Mouse (Mus musculus) midbrain, embryonic 14.5 days (tissue): ENCODE data around the gene Lyz1. TPM values are rescaled to one million over a fixed set of nuclear protein-coding genes. Genes with fewer than 3 reads are reported as not detected.
"Not testable (repeated sequence)": the region's sequence is repeated elsewhere in the genome, so short reads cannot be mapped to it uniquely, and the experiment has no call there.

Source experiments
- ATAC-seq: fragments of 200-750 bp; cut with Nextera tagmentation; 2 replicates; pipeline ENCODE4 v1.8.0; 2017; ENCODE audit warnings: moderate number of reproducible peaks, moderate library complexity; ENCODE audit not compliant: low FRiP score, low TSS enrichment
- DNase-seq: peaks from one replicate; pipeline ENCODE4 v3.0.0-alpha.2; 2015
- H3K27ac ChIP-seq: fragments of 300-500 bp; sonication (generic); replicated peaks from 2 replicates; pipeline ENCODE4 v1.5.1; 2014; ENCODE audit warnings: mild to moderate bottlenecking, low read depth, low read length, moderate library complexity
- H3K27me3 ChIP-seq: fragments of 300-500 bp; sonication (generic); 2 replicates; pipeline ENCODE4 v1.6.1; 2014; ENCODE audit warnings: low read length, control low read depth, mixed read lengths; ENCODE audit not compliant: control insufficient read depth, insufficient read depth
- H3K36me3 ChIP-seq: fragments of 300-500 bp; sonication (generic); 2 replicates; pipeline ENCODE4 v1.6.1; 2014; ENCODE audit warnings: low read length, control low read depth; ENCODE audit not compliant: control insufficient read depth, insufficient read depth
- H3K4me1 ChIP-seq: fragments of 300-500 bp; sonication (generic); 2 replicates; pipeline ENCODE4 v1.6.1; 2014; ENCODE audit warnings: mild to moderate bottlenecking, antibody characterized with exemption, low read length, control low read depth; ENCODE audit not compliant: control insufficient read depth, insufficient read depth
- H3K4me2 ChIP-seq: fragments of 300-500 bp; sonication (generic); 2 replicates; pipeline ENCODE4 v1.6.1; 2014; ENCODE audit warnings: mild to moderate bottlenecking, low read length, moderate library complexity
- H3K4me3 ChIP-seq: fragments of 300-500 bp; sonication (generic); replicated peaks from 2 replicates; pipeline ENCODE4 v1.5.1; 2014; ENCODE audit warnings: low read depth, low read length
- H3K9ac ChIP-seq: fragments of 300-500 bp; sonication (generic); replicated peaks from 2 replicates; pipeline ENCODE4 v1.6.1; 2014; ENCODE audit warnings: mild to moderate bottlenecking, low read length, moderate library complexity
- H3K9me3 ChIP-seq: fragments of 300-500 bp; sonication (generic); 2 replicates; pipeline ENCODE4 v1.6.1; 2016; ENCODE audit warnings: low read length, control low read depth, mixed read lengths; ENCODE audit not compliant: control insufficient read depth
- WGBS: fragments of 180-500 bp; shearing (Covaris S2); extraction: QIAGEN DNeasy Blood & Tissue Kit; methylation state at CpG from one replicate; pipeline ENCODE4 v1.1.7; 2014; 5-methylcytosine and 5-hydroxymethylcytosine counted together
- polyA plus RNA-seq: library from polyadenylated mRNA; unstranded; fragments of >200 nt; fragmentation: Nextera tagmentation; extraction: Ambion mirVana; gene quantifications from 2 replicates; pipeline ENCODE4 v1.2.1, GENCODE M21; 2014

The Lyz1 gene
- polyA plus RNA-seq, 1 experiment from 2014 or later: not detected

DNA sequence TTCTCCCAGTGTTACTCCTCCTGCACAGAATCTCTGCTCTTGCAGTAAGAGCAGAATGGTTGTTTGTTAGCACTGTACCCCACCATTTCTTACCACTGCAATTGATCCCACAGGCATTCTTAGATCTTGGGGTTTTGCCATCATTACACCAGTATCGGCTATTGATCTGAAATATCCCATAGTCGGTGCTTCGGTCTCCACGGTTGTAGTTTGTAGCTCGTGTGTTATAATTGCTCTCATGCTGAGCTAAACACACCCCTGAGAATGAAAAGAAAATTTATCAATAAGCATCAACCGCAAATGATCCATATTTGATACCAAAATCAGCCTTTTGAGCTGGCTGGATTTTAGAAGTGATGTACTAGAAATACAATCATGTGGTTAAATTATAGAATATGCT lies 1.7 kb downstream of the Lyz1 start:
- H3K9me3 ChIP-seq, H3K27me3 ChIP-seq, DNase-seq, H3K27ac ChIP-seq, ATAC-seq, H3K4me1 ChIP-seq, H3K9ac ChIP-seq, H3K4me2 ChIP-seq, H3K4me3 ChIP-seq, H3K36me3 ChIP-seq: not testable (repeated sequence)
- WGBS: 91% methylated on average over 6 of the region's 6 CpGs

DNA sequence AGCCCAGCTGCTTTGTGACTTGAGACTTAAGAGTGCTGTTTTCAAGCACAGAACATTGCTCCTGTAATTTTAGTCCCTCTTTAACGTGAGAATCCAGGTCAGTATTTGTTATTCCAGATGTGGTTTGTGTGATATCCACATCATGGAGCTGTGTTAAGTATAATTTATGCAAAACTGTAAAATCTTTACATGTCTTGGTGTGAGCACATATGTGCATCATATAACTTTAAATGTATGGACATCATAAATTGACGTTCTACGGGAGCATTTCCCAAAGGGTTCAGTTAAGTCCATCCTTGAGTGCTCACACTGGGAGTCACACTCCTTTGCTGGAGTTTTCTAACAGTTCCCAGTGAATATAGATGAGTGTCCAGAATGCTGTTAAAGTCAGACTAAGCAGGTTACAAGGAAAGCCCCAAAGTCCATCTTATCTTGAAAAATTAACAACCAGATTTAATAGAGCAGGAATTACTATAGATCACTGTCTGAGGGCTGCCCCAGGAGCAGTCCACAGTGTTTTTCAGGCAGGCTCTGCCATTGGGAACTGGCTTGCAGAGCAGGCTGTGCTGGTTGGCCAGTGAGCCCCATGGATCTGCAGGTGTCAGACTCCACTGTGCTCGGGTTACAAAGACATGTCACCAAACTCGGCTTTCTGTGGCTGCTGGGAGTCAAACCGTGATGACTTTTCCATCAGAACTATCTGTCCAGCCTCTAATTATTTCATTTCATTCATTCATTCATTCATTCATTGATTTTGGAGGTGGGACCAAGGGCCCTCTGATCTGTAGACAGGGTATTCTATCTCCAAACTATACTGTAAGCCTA lies 2.4 kb downstream of the Lyz1 start:
- 59% methylated on average over 6 of the region's 6 CpGs for WGBS
- no peaks in the 10 kb centered on the region for H3K9me3 ChIP-seq
- no peaks in the 10 kb centered on the region for H3K4me1 ChIP-seq
- no peaks in the 10 kb centered on the region for H3K27me3 ChIP-seq
- no peak overlapping the region for H3K27ac ChIP-seq
- no peak overlapping the region for H3K4me3 ChIP-seq
- H3K36me3 ChIP-seq: no peaks in the 10 kb centered on the region
- ATAC-seq: no peak
- no peak for DNase-seq
- H3K9ac ChIP-seq: no peak overlapping the region
- H3K4me2 ChIP-seq: no peak overlapping the region

DNA sequence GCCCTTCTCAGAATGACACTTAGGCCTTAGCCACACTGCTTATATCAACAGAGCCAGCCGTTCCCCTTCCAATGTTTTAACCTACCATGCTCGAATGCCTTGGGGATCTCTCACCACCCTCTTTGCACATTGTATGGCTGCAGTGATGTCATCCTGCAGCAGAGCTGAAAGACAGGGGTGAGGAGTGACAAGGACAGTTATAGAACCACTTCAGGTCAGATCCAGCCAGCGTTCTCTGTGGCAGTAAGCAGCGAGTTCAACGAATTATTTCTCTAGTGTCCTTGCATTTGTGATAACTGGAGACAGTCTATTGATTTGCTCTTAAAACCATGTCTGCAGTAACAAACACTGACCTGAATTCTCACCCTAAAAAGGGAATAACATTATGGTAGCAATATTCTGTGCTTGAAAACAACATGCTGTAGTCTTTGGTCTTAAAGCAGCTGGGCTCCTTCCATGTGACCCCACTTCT lies 3.6 kb downstream of the Lyz1 start:
- not testable (repeated sequence) for ATAC-seq, H3K4me1 ChIP-seq, H3K9me3 ChIP-seq, H3K4me3 ChIP-seq, H3K4me2 ChIP-seq, H3K36me3 ChIP-seq, H3K27me3 ChIP-seq, H3K27ac ChIP-seq, H3K9ac ChIP-seq, DNase-seq
- WGBS: 77% methylated on average over 5 of the region's 5 CpGs

GRCm38 (mm10) chr10:117288197-117289033 lies 4.3 kb downstream of the Lyz1 start:
- H3K9ac ChIP-seq: no peak overlapping the region
- ATAC-seq (no peak), DNase-seq (no peak)
- WGBS: 93% methylated on average over 9 of the region's 9 CpGs
- no peaks in the 10 kb centered on the region for H3K4me1 ChIP-seq
- H3K4me3 ChIP-seq: no peak overlapping the region
- H3K27ac ChIP-seq: no peak overlapping the region
- no peaks in the 10 kb centered on the region for H3K27me3 ChIP-seq
- H3K36me3 ChIP-seq: no peaks in the 10 kb centered on the region
- H3K4me2 ChIP-seq: no peak overlapping the region
- H3K9me3 ChIP-seq: no peaks in the 10 kb centered on the region

GRCm38 (mm10) chr10:117287226-117287850 lies 5.3 kb downstream of the Lyz1 start:
- Histone ChIP-seq H3K4me2 (no peak overlapping the region), H3K27ac (no peak overlapping the region), H3K36me3 (no peaks in the 10 kb centered on the region), H3K27me3 (no peaks in the 10 kb centered on the region), H3K4me3 (no peak overlapping the region), H3K9ac (no peak overlapping the region), H3K4me1 (no peaks in the 10 kb centered on the region), H3K9me3 (no peaks in the 10 kb centered on the region)
- ATAC-seq (no peak), DNase-seq (no peak)
- WGBS: 90% methylated on average over 3 of the region's 3 CpGs

GRCm38 (mm10) chr10:117286366-117286970 lies 6.2 kb downstream of the Lyz1 start:
- no peak overlapping the region for H3K4me3 ChIP-seq
- no peaks in the 10 kb centered on the region for H3K9me3 ChIP-seq
- WGBS: 95% methylated on average over 6 of the region's 6 CpGs
- no peak for DNase-seq
- no peak overlapping the region for H3K4me2 ChIP-seq
- H3K36me3 ChIP-seq: no peaks in the 10 kb centered on the region
- ATAC-seq: no peak
- no peak overlapping the region for H3K9ac ChIP-seq
- H3K4me1 ChIP-seq: no peaks in the 10 kb centered on the region
- H3K27me3 ChIP-seq: no peaks in the 10 kb centered on the region
- H3K27ac ChIP-seq: no peak overlapping the region

- H3K9ac ChIP-seq, H3K4me1 ChIP-seq, DNase-seq, H3K4me2 ChIP-seq, ATAC-seq, H3K9me3 ChIP-seq, H3K27me3 ChIP-seq, H3K27ac ChIP-seq, H3K4me3 ChIP-seq, H3K36me3 ChIP-seq: not testable (repeated sequence)
- 90% methylated on average over 3 of the region's 7 CpGs for WGBS
These were observed 7.1 kb downstream of the Lyz1 start for GRCm38 (mm10) chr10:117285584-117285983.
